Mouse (Mus musculus): ENCODE results near the gene Smu1. TPM values are rescaled to one million over a fixed set of nuclear protein-coding genes. Genes with fewer than 3 reads are reported as not detected.

The Smu1 gene
- polyA plus RNA-seq, 2 experiments, result 73.4 to 140 TPM

DNA sequence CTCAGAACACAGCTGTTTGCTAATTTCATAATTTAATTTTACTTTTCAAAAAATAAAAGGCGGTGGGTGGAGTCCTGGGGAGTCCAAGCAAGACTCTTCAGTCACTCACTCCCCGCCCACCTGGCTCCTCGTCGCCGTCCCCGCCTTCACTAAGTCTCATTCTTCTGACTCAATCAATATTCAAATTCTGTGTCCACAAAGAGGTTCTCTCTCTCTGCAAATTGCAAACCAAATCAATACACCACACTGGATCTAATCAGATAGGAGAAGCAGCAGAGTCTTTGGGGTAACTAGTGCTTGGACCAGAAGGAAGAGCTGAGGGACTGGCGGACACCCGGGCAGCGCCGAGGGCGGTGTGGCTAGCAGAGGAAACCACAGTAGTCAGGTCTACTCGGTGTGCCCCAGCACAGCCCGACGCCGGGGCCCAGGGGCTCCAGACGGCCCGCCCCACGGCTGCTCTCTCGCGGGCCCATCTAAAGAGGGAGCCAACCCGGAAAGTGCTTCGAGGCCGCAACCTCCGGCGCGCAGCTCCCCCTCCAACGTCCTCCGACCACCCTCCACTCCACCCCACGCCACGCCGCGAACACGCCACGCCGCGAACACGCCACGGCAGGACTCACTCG lies 455 bp downstream of the Smu1 start:
- Histone ChIP-seq H3K9ac (ENCODE audit: low read depth, low read length, severe bottlenecking) (peak overlapping the region; percentile 84), H3K27ac (replicated peaks; ENCODE audit: low read depth, low read length) (peak overlapping the region; percentile 63; the same call in 1 of the 2 replicates), H3K9me3 (ENCODE audit: control insufficient read depth, low read length) (no peaks in the 10 kb centered on the region), H3K4me2 (replicated peaks; ENCODE audit: low read depth, low read length, severe bottlenecking) (peak overlapping the region; percentile 70), H3K27me3 (ENCODE audit: control insufficient read depth, insufficient read depth, low read length) (no peaks in the 10 kb centered on the region), H3K36me3 (ENCODE audit: control insufficient read depth, insufficient read depth, low read length) (peaks cover 31% of the 10 kb centered on the region), H3K4me3 (replicated peaks; ENCODE audit: low read length) (peak overlapping the region; percentile 98), H3K4me1 (ENCODE audit: control insufficient read depth, insufficient read depth, low read length) (no peaks in the 10 kb centered on the region)
- under 1% methylated on average over 25 of the region's 39 CpGs for WGBS
- ATAC-seq (ENCODE audit: low FRiP score, low read depth) (peak; percentile 74), DNase-seq (ENCODE audit: low spot score) (no peak)
- TF ChIP-seq POLR2A (IDR thresholded peaks at IDR 0.05; ENCODE audit: borderline replicate concordance, extremely low read depth, insufficient read depth, insufficient read length), result no peak

DNA sequence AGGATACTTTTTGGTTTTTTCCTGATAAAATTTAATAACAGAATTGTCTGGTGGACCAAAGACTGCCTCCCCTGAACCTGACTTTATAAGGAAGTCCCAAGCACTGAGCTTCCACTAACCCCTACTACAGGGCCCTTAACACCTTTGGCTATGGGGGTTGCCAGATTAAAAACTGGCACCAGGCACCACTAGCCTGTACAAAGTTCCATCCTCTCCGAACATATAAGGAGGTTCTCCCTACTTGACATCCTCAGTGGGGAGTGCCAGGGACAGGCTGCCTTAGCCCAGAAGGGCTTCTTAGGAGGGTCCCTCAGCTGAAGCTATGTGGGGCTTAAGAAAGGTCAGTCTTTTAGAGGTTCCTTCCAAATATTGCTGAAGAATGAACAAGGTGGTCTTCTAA lies 22.4 kb downstream of the Smu1 start:
- 64% methylated on average over 1 of the region's 1 CpGs for WGBS
- no peak overlapping the region for H3K4me2 ChIP-seq (replicated peaks; ENCODE audit: low read depth, low read length, severe bottlenecking)
- no peak overlapping the region for H3K27ac ChIP-seq (replicated peaks; ENCODE audit: low read depth, low read length)
- TF ChIP-seq POLR2A (IDR thresholded peaks at IDR 0.05; ENCODE audit: borderline replicate concordance, extremely low read depth, insufficient read depth, insufficient read length), result no peak
- peaks cover 89% of the 10 kb centered on the region for H3K36me3 ChIP-seq (ENCODE audit: control insufficient read depth, insufficient read depth, low read length)
- H3K4me1 ChIP-seq (ENCODE audit: control insufficient read depth, insufficient read depth, low read length), result no peaks in the 10 kb centered on the region
- no peak for ATAC-seq (ENCODE audit: low FRiP score, low read depth)
- no peaks in the 10 kb centered on the region for H3K9me3 ChIP-seq (ENCODE audit: control insufficient read depth, low read length)
- no peak overlapping the region for H3K9ac ChIP-seq (ENCODE audit: low read depth, low read length, severe bottlenecking)
- DNase-seq (ENCODE audit: low spot score), result no peak
- H3K4me3 ChIP-seq (replicated peaks; ENCODE audit: low read length), result no peak overlapping the region
- H3K27me3 ChIP-seq (ENCODE audit: control insufficient read depth, insufficient read depth, low read length), result no peaks in the 10 kb centered on the region

DNA sequence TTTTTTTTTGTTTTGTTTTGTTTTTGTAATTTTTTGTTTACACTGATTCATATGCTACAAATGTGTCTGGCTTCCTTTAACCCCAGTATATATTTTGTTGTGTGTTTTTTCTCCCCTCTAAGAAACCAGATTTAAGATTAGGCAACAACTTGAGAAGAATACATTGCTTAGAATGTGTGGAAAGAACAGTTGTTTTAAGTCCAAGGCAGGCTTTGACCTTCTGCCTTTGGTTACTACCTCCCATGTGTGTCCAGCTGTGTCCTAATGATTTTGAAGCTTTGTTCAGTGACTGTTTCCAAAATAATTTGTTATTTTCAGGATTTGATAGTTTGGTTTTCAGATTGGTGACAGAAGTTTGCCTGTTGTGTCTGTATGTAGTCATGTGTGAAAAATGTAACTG lies 26.5 kb downstream of the Smu1 start:
- ATAC-seq (ENCODE audit: low FRiP score, low read depth), result no peak
- H3K9ac ChIP-seq (ENCODE audit: low read depth, low read length, severe bottlenecking), result no peak overlapping the region
- no peak for TF ChIP-seq POLR2A (IDR thresholded peaks at IDR 0.05; ENCODE audit: borderline replicate concordance, extremely low read depth, insufficient read depth, insufficient read length)
- DNase-seq (ENCODE audit: low spot score), result no peak
- no peak overlapping the region for H3K4me2 ChIP-seq (replicated peaks; ENCODE audit: low read depth, low read length, severe bottlenecking)
- no peak overlapping the region for H3K4me3 ChIP-seq (replicated peaks; ENCODE audit: low read length)
- H3K27ac ChIP-seq (replicated peaks; ENCODE audit: low read depth, low read length), result no peak overlapping the region
- no peaks in the 10 kb centered on the region for H3K9me3 ChIP-seq (ENCODE audit: control insufficient read depth, low read length)
- H3K4me1 ChIP-seq (ENCODE audit: control insufficient read depth, insufficient read depth, low read length), result no peaks in the 10 kb centered on the region
- H3K36me3 ChIP-seq (ENCODE audit: control insufficient read depth, insufficient read depth, low read length), result peaks cover 88% of the 10 kb centered on the region
- no peaks in the 10 kb centered on the region for H3K27me3 ChIP-seq (ENCODE audit: control insufficient read depth, insufficient read depth, low read length)

DNA sequence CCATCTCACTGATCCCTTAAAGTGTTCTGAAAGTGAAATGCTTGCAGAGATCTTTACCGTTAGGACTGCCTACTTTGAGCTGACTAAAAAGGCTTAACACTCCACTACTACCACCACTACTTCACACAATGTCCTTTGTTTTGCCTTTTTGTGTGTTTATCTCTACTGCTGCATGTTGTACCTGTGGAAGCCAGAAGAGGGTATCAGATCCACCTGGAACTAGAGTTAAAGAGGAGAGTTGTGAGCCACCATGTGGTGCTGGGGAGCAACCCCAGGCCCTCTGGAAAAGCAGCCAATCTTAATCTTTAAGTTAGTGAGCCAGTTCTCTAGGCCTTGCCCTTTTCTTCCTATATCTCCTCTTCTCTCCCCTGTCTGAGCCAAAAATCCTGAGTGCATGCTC lies 30.5 kb downstream of the Smu1 start:
- TF ChIP-seq POLR2A (IDR thresholded peaks at IDR 0.05; ENCODE audit: borderline replicate concordance, extremely low read depth, insufficient read depth, insufficient read length), result no peak
- no peak overlapping the region for H3K4me3 ChIP-seq (replicated peaks; ENCODE audit: low read length)
- H3K36me3 ChIP-seq (ENCODE audit: control insufficient read depth, insufficient read depth, low read length), result peaks cover 72% of the 10 kb centered on the region
- no peaks in the 10 kb centered on the region for H3K27me3 ChIP-seq (ENCODE audit: control insufficient read depth, insufficient read depth, low read length)
- peaks cover 18% of the 10 kb centered on the region; the same call in 1 of the 2 replicates for H3K4me1 ChIP-seq (ENCODE audit: control insufficient read depth, insufficient read depth, low read length)
- DNase-seq (ENCODE audit: low spot score), result no peak
- WGBS, result 89% methylated on average over 1 of the region's 1 CpGs
- no peak overlapping the region for H3K27ac ChIP-seq (replicated peaks; ENCODE audit: low read depth, low read length)
- no peaks in the 10 kb centered on the region for H3K9me3 ChIP-seq (ENCODE audit: control insufficient read depth, low read length)
- no peak for ATAC-seq (ENCODE audit: low FRiP score, low read depth)
- no peak overlapping the region for H3K9ac ChIP-seq (ENCODE audit: low read depth, low read length, severe bottlenecking)
- H3K4me2 ChIP-seq (replicated peaks; ENCODE audit: low read depth, low read length, severe bottlenecking), result no peak overlapping the region

DNA sequence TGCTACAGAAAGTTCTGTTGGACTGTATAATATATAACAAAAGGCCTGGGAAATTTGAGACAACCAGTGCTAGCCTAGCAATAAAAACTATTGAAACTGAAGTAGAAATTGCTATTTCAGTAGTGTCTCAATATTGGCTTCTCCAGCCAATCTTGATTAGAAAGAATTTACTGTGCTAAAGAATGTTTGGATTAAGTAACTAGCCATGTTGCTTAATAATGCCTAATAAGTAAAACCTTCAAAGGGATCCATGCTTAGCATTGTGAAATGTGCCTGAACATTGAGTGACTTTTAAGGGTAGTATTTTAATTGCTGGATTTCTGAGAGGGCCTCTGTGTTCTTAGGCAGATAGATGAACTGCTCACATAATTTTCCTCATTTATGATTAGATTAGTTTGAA lies 32.2 kb downstream of the Smu1 start:
- ATAC-seq (ENCODE audit: low FRiP score, low read depth) (no peak), DNase-seq (ENCODE audit: low spot score) (no peak)
- Histone ChIP-seq H3K27me3 (ENCODE audit: control insufficient read depth, insufficient read depth, low read length) (no peaks in the 10 kb centered on the region), H3K27ac (replicated peaks; ENCODE audit: low read depth, low read length) (no peak overlapping the region), H3K4me3 (replicated peaks; ENCODE audit: low read length) (no peak overlapping the region), H3K36me3 (ENCODE audit: control insufficient read depth, insufficient read depth, low read length) (peaks cover 56% of the 10 kb centered on the region), H3K9me3 (ENCODE audit: control insufficient read depth, low read length) (no peaks in the 10 kb centered on the region), H3K4me2 (replicated peaks; ENCODE audit: low read depth, low read length, severe bottlenecking) (no peak overlapping the region), H3K4me1 (ENCODE audit: control insufficient read depth, insufficient read depth, low read length) (peaks cover 27% of the 10 kb centered on the region), H3K9ac (ENCODE audit: low read depth, low read length, severe bottlenecking) (no peak overlapping the region)
- TF ChIP-seq POLR2A (IDR thresholded peaks at IDR 0.05; ENCODE audit: borderline replicate concordance, extremely low read depth, insufficient read depth, insufficient read length), result no peak

DNA sequence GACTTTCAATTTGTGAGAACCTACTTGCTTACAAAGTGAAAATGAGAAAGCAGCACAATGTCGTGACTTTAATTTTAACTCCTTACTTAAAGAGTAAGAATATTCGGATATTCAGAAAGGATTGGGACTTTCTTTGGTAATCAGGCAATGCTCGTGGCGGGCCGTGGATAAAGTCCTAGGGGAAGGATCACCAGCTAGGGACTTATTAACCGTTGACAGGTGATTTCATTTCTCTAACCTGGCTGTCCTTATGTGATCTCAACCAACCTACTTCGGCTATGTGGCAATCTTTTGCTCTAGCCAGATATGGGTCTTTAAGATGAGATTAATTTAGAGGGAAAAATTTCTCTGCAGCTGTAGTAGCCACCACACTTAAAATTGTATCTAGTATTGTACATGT lies 32.6 kb downstream of the Smu1 start:
- DNase-seq (ENCODE audit: low spot score) (no peak), ATAC-seq (ENCODE audit: low FRiP score, low read depth) (no peak)
- H3K27ac ChIP-seq (replicated peaks; ENCODE audit: low read depth, low read length), result no peak overlapping the region
- no peaks in the 10 kb centered on the region for H3K27me3 ChIP-seq (ENCODE audit: control insufficient read depth, insufficient read depth, low read length)
- peaks cover 52% of the 10 kb centered on the region for H3K36me3 ChIP-seq (ENCODE audit: control insufficient read depth, insufficient read depth, low read length)
- peaks cover 27% of the 10 kb centered on the region for H3K4me1 ChIP-seq (ENCODE audit: control insufficient read depth, insufficient read depth, low read length)
- 84% methylated on average over 7 of the region's 7 CpGs for WGBS
- H3K9me3 ChIP-seq (ENCODE audit: control insufficient read depth, low read length), result no peaks in the 10 kb centered on the region
- no peak overlapping the region for H3K9ac ChIP-seq (ENCODE audit: low read depth, low read length, severe bottlenecking)
- TF ChIP-seq POLR2A (IDR thresholded peaks at IDR 0.05; ENCODE audit: borderline replicate concordance, extremely low read depth, insufficient read depth, insufficient read length), result no peak
- no peak overlapping the region for H3K4me2 ChIP-seq (replicated peaks; ENCODE audit: low read depth, low read length, severe bottlenecking)
- no peak overlapping the region for H3K4me3 ChIP-seq (replicated peaks; ENCODE audit: low read length)
